23 mouse cellular contexts compared by ENCODE assay signal in the genomic region with DNA sequence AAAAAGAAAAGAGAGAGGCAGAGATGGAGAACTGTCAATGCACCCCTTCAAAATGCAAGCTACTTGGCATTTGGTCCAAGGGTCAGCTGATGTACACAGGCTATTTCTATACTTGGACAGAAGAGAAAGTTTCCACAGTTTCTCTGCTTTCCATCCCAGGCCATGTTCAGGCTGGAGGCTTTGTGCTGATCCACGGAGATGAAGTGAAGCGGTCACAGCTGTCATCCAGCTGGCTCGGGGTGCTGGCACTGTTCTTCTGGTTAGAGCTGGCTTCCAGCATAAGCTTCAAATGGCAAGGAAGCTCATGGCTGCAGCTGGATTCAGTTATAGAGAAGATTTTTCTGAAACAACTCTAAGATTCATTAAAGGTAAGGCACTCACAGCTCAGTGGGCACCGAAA. TPM values are rescaled to one million over a fixed set of nuclear protein-coding genes. Genes with fewer than 3 reads are reported as not detected.
A peak's percentile ranks its signal among the peaks of the same experiment; 100 is the strongest.
DNase-seq lines count a peak whose midpoint lies in the region; ATAC-seq and TF ChIP-seq lines count a peak whose summit lies in the region.
"Had no signal": no experiment of that assay in that cellular context is flagged by ENCODE, and none has a peak within 500 bp of the region (broad histone marks: within the 10 kb centered on the region; RNA-seq: fewer than 3 reads in every experiment).

No protein-coding gene starts in this region.

- WGBS in lung, embryonic 14.5 days = 68% methylated on average over 4 of the region's 4 CpGs
- 71% methylated on average over 4 of the region's 4 CpGs for WGBS in lung, adult 2 months

- H3K4me3 ChIP-seq in lung, embryonic 14.5 days (ENCODE audit: low read depth, low read length) = no peak overlapping the region
- H3K4me3 ChIP-seq in lung, adult 2 months (replicated peaks; ENCODE audit: extremely low read depth, low read depth, low read length) = no peak overlapping the region
- H3K4me3 ChIP-seq in myocyte = no peak overlapping the region
- H3K4me3 ChIP-seq: erythroblast, embryonic 14.5 days; forebrain, embryonic 13.5 days; neural tube, embryonic 15.5 days; stomach, embryonic 15.5 days had no signal

- H3K9ac ChIP-seq in lung, embryonic 14.5 days = no peak overlapping the region
- H3K9ac ChIP-seq: forebrain, embryonic 13.5 days; hindbrain, embryonic 14.5 days; neural tube, embryonic 15.5 days; stomach, embryonic 15.5 days had no signal

- H3K36me3 ChIP-seq in lung, embryonic 14.5 days (ENCODE audit: insufficient read depth) = no peaks in the 10 kb centered on the region
- H3K36me3 ChIP-seq in myocyte (ENCODE audit: control insufficient read depth, insufficient read depth) = no peaks in the 10 kb centered on the region
- H3K36me3 ChIP-seq: neural tube, embryonic 15.5 days; stomach, embryonic 15.5 days had no signal

- no peaks in the 10 kb centered on the region for H3K4me1 ChIP-seq in lung, embryonic 14.5 days (ENCODE audit: insufficient read depth)
- peaks cover 10% of the 10 kb centered on the region for H3K4me1 ChIP-seq in lung, adult 2 months (ENCODE audit: control insufficient read depth, insufficient read depth, low read length)

- H3K27ac ChIP-seq in lung, embryonic 14.5 days (ENCODE audit: low read depth) = no peak overlapping the region
- H3K27ac ChIP-seq: forebrain, embryonic 13.5 days; hindbrain, embryonic 14.5 days; neural tube, embryonic 15.5 days; stomach, embryonic 15.5 days had no signal

- H3K4me2 ChIP-seq in lung, embryonic 14.5 days = no peak overlapping the region
- H3K4me2 ChIP-seq in myocyte (ENCODE audit: low read depth) = no peak overlapping the region
- H3K4me2 ChIP-seq: forebrain, embryonic 13.5 days; hindbrain, embryonic 14.5 days; neural tube, embryonic 15.5 days; stomach, embryonic 15.5 days had no signal

- no peak overlapping the region for H3ac ChIP-seq in myocyte (ENCODE audit: control insufficient read depth, insufficient read length)

- peak; percentile 41 to 43 for DNase-seq in heart, postnatal 10 days
- DNase-seq in heart, adult 9 months (ENCODE audit: low spot score in 2 of 2) = no peak
- DNase-seq in lung, embryonic 14.5 days = peak; percentile 47
- no peak for DNase-seq in lung, adult 2 months
- peak; percentile 72 for DNase-seq in gastrocnemius, postnatal 14 days
- DNase-seq in right cerebral cortex, postnatal 10 days (ENCODE audit: low spot score in 2 of 2) = no peak
- DNase-seq in embryo, embryonic 9.5 days (ENCODE audit: extremely low spot score) = no peak
- DNase-seq: adrenal gland, adult 8-10 months; cerebellum, adult 9-10 months; embryo, embryonic 11 days; liver; midbrain, embryonic 14.5 days; right cerebral cortex, postnatal 14 days; thymus, adult 18-20 months; thymus, postnatal 4 days had no signal

- no peaks in the 10 kb centered on the region for H3K9me3 ChIP-seq in lung, embryonic 14.5 days (ENCODE audit: low read depth, low read length)
- H3K9me3 ChIP-seq: neural tube, embryonic 15.5 days; stomach, embryonic 15.5 days had no signal

- no peak for TF ChIP-seq POLR2A in lung, adult 2 months (IDR thresholded peaks at IDR 0.05; ENCODE audit: borderline replicate concordance, extremely low read depth, low read depth, low read length)
- TF ChIP-seq POLR2A in myocyte (IDR thresholded peaks at IDR 0.05; ENCODE audit: insufficient read length, low read depth) = no peak

- no peak for ATAC-seq in lung, embryonic 14.5 days (ENCODE audit: insufficient read depth)
- ATAC-seq: forebrain, embryonic 13.5 days; intestine, embryonic 16.5 days had no signal

- intact Hi-C loops in heart, postnatal 10 days (cut with DNase I) = no loop called here
- intact Hi-C loops in gastrocnemius, postnatal 14 days (cut with DNase I; ENCODE audit: low total_unique reads) = no loop called here

- peaks cover 11% of the 10 kb centered on the region for H3K79me2 ChIP-seq in myocyte (ENCODE audit: control insufficient read depth, insufficient read depth)

- no peaks in the 10 kb centered on the region for H3K27me3 ChIP-seq in lung, embryonic 14.5 days (ENCODE audit: insufficient read depth, low read length)
- peaks cover 5% of the 10 kb centered on the region for H3K27me3 ChIP-seq in myocyte (ENCODE audit: control insufficient read depth, insufficient read depth, insufficient read length)
- H3K27me3 ChIP-seq: forebrain, embryonic 13.5 days; stomach, embryonic 15.5 days had no signal

- no peak for TF ChIP-seq CTCF in lung, embryonic 14.5 days (IDR thresholded peaks at IDR 0.05; ENCODE audit: low read depth)
- no peak for TF ChIP-seq CTCF in lung, adult 2 months (IDR thresholded peaks at IDR 0.05; ENCODE audit: insufficient read depth, low read length)

TF ChIP-seq in myocyte, 11 proteins besides CTCF, POLR2A, EP300 and RAD21:
- TF ChIP-seq TCF3 (IDR thresholded peaks at IDR 0.05; ENCODE audit: insufficient read length, low read depth) (no peak), REST (IDR thresholded peaks at IDR 0.05; ENCODE audit: insufficient read depth, insufficient read length) (no peak), POLR2AphosphoS2 (IDR thresholded peaks at IDR 0.05; ENCODE audit: insufficient read length, low read depth) (no peak), MYOG (IDR thresholded peaks at IDR 0.05; ENCODE audit: control insufficient read depth in 1 of 3, insufficient read depth in 1 of 3, insufficient read length in 2 of 3, low read depth in 2 of 3) (peak in 2 of 3 experiments; percentile 21 to 76), MYOD1 (IDR thresholded peaks at IDR 0.05; ENCODE audit: control insufficient read depth in 1 of 3, insufficient read length in 2 of 3, low read depth in 2 of 3) (peak in 2 of 3 experiments; percentile 52 to 63), E2F4 (IDR thresholded peaks at IDR 0.05; ENCODE audit: insufficient read depth) (no peak)

RNA-seq across cellular contexts. Expression of gene Sf3b6, which starts 3.7 kb away (rescaled TPM):
- total RNA-seq in heart, postnatal 10 days (2021) = 10 to 100 TPM; 59.5 to 62.1 TPM
- polyA plus RNA-seq in lung, embryonic 14.5 days (2014; fragmentation: Nextera tagmentation; extraction: Ambion mirVana) = 258 and 261 TPM in 2 replicates
- polyA plus RNA-seq in lung, adult 2 months (2012; rRNA removed) = 33.4 and 60.8 TPM in 2 replicates
- total RNA-seq in gastrocnemius, postnatal 14 days (2021) = 10 to 100 TPM; 41.3 to 44.8 TPM
- polyA plus RNA-seq in myocyte (2012; fragmentation: generic; extraction: Trizol) = 100.0 TPM

RNA-seq across cellular contexts. Expression of gene Fkbp1b, which starts 27.8 kb away (rescaled TPM):
- 1 to 10 TPM; 3.6 to 4.0 TPM for total RNA-seq in heart, postnatal 10 days (2021)
- 9.4 and 10.0 TPM in 2 replicates for polyA plus RNA-seq in lung, embryonic 14.5 days (2014; fragmentation: Nextera tagmentation; extraction: Ambion mirVana)
- 11.3 and 14.4 TPM in 2 replicates for polyA plus RNA-seq in lung, adult 2 months (2012; rRNA removed)
- 1 to 10 TPM; 1.0 to 1.7 TPM for total RNA-seq in gastrocnemius, postnatal 14 days (2021)
- 7.3 TPM for polyA plus RNA-seq in myocyte (2012; fragmentation: generic; extraction: Trizol)

RNA-seq across cellular contexts. Expression of gene Wdcp, which starts 29.5 kb away (rescaled TPM):
- total RNA-seq in heart, postnatal 10 days (2021) = 1 to 10 TPM; 8.7 to 9.1 TPM
- polyA plus RNA-seq in lung, embryonic 14.5 days (2014; fragmentation: Nextera tagmentation; extraction: Ambion mirVana) = 16.4 and 17.5 TPM in 2 replicates
- polyA plus RNA-seq in lung, adult 2 months (2012; rRNA removed) = 5.2 and 6.0 TPM in 2 replicates
- 1 to 10 TPM; 4.6 to 5.0 TPM for total RNA-seq in gastrocnemius, postnatal 14 days (2021)
- polyA plus RNA-seq in myocyte (2012; fragmentation: generic; extraction: Trizol) = 8.3 TPM

RNA-seq across cellular contexts. Expression of gene Fam228b, which starts 44.6 kb away (rescaled TPM):
- total RNA-seq in heart, postnatal 10 days (2021) = 1 to 10 TPM; 3.3 to 3.4 TPM
- 1.4 and 1.6 TPM in 2 replicates for polyA plus RNA-seq in lung, embryonic 14.5 days (2014; fragmentation: Nextera tagmentation; extraction: Ambion mirVana)
- 0.12 and 0.72 TPM in 2 replicates for polyA plus RNA-seq in lung, adult 2 months (2012; rRNA removed)
- 1 to 10 TPM; 3.5 to 3.6 TPM for total RNA-seq in gastrocnemius, postnatal 14 days (2021)
- polyA plus RNA-seq in myocyte (2012; fragmentation: generic; extraction: Trizol) = 0.07 TPM
- total RNA-seq: megakaryocyte, adult 5-6 weeks had no signal

RNA-seq across cellular contexts. Expression of gene Pfn4, which starts 44.8 kb away (rescaled TPM):
- total RNA-seq in heart, postnatal 10 days (2021) = 1 to 10 TPM; 2.8 to 3.0 TPM
- 2.1 and 2.5 TPM in 2 replicates for polyA plus RNA-seq in lung, embryonic 14.5 days (2014; fragmentation: Nextera tagmentation; extraction: Ambion mirVana)
- 0.08 and 0.10 TPM in 2 replicates for polyA plus RNA-seq in lung, adult 2 months (2012; rRNA removed)
- total RNA-seq in gastrocnemius, postnatal 14 days (2021) = 1 to 10 TPM in 1 of 2 experiments, under 1 TPM in 1; 0.86 to 1.6 TPM
- polyA plus RNA-seq in myocyte (2012; fragmentation: generic; extraction: Trizol) = 0.02 TPM
- total RNA-seq: megakaryocyte, adult 5-6 weeks had no signal
- polyA plus RNA-seq: erythroblast, embryonic 14.5 days had no signal

Comparison
In these comparisons a context has a peak if more than half of its experiments do, and no peak if none do; other contexts are left out.
1. DNase-seq: peak in heart, postnatal 10 days (2 of 2), lung, embryonic 14.5 days (single experiment) and gastrocnemius, postnatal 14 days (single experiment); none in heart, adult 9 months (0 of 2), lung, adult 2 months (single experiment), right cerebral cortex, postnatal 10 days (0 of 2) and embryo, embryonic 9.5 days (single experiment).